Mouse (Mus musculus) v-Abl transformed pro-B cells (cell line): ENCODE data around the gene Ccdc57.

Experiments used
- in situ Hi-C, 2 experiments: fragments of 400-800 bp; cut with MboI; formaldehyde crosslinking; loops; one replicate each; pipeline ENCODE4 v1.15.1; 2025; ENCODE audit not compliant: unreplicated experiment in 2 of 2

Gene Ccdc57

DNA sequence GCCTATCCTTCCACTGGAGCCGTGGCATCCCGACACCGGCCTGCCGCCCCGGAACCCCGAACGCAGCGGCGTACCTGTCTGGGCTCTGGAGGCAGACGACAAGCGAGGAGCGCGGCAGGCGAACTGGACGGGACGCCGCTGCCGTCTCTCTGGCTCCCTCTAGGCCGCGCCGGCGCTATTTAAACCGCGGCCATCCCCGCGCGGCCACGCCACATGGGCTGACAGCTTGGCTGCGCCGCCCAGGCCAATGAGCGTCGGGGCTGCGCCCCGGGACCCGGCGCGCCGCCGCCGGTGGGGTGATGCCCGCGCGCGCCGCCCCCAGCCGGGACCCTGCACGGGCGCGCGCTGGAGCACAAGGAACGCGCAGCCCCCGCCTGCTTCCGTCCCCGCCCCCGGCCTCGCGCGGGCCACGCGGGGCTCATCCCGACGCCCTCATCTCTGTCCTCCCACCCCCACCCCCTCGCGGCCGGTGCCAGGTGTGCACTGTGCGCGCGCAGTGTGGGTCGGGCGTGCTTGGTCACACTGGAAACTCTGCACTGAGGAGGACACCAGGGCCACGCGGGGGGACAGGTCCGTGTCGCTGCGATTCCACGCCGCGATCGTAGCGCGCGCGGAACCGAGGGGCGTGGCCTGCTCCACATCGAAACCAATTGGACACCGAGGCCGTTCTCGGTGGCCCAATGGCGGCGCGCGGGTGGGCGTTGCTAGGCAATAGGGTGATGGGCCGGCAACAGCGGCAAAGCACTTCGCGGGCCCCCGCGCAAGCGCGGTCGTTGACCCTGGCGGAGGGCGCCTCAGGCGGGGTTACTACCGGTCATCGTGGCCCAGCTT is 108.5 kb downstream of the Ccdc57 start, which contains the start of gene Fasn:
Gene Fasn (minus strand): TSS at position 592 of the 831 bp plus-strand sequence.
- in situ Hi-C loops, result loop anchor here (5.0 to 10.0 kb wide), 2 partner anchors 83 to 531 kb away; partner anchors contain the start of gene Wdr45b (in 1 of the 2)

DNA sequence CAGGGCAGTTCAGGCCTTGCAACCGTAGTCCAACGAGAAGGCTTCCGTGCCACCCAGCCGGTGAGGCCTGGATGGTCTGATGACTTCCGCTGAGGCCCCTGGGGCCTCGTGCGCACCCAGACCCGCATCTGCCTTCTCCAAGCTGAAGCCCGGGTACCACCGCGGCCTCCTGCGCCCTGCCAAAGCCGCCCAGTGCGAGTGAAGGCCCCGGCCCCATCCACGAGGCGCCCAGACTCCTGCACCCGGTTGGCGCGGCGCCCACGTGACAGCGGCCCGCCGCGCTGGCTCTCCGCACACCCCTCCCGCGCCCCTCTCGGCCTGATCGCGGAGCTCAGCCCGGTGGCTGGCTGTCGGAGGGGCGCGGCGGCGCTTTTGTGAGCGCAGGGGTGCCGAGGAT is 109.1 kb downstream of the Ccdc57 start:
- in situ Hi-C loops, result loop anchor here (5.0 to 10.0 kb wide), 2 partner anchors 84 to 531 kb away; partner anchors contain the start of gene Wdr45b (in 1 of the 2)

DNA sequence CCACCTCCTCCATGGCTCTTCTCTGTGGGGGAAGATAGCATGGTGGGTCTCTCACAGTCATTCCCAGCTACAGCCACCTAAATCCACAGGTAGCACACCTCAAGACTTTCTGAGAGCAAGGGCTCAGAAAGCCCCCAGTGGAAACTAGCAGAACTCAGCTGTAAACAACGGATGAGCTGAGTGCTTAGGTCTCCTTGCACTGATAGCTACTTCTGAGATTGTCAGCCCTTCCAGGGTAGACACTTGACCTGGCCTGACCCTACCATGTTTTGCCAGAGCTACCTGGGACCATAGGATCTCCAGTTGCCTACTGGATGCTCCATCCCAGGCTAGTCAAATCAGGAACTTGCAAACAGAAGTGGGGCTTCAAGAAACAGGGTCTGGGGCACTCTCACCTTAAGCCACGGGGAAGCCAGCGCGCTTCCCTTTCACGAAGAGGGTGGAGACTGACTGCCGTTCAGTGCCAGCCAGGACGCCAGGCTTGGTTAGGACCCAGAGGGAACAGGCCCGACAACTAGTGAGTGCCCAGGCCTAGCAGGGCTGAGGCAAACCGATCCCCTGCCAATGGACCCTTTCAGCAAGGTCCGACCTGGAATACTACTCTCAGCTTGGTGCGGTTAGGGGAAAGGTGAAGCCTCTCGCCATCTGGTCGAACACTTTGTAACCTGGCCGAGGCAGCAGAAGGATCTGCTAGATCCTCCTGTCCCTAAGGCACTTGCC is 109.7 kb downstream of the Ccdc57 start:
- in situ Hi-C loops, result loop anchor here (5.0 to 10.0 kb wide), 2 partner anchors 84 to 532 kb away; partner anchors contain the start of gene Wdr45b (in 1 of the 2)

DNA sequence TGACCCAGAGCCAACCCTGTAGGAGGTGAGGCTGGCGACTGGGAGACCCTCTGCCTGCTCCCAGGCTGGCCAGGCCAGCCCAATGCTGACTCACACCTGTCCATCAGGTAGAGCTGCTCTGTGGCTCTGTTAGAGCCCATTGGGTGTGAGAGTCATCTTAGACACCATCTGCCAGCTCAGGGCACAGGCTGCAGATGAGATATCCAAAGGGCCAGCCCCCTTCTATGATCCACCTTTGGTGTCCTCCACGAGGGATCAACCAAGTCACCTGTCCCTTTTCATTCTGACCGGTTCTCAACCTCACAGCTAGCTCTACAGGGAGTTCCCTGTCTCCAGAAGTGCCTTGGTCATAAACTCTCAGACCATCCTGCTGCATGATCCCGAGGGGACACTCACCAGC is 110.4 kb downstream of the Ccdc57 start:
- in situ Hi-C loops, result loop anchor here (5.0 to 10.0 kb wide), 2 partner anchors 85 to 532 kb away; partner anchors contain the start of gene Wdr45b (in 1 of the 2)

DNA sequence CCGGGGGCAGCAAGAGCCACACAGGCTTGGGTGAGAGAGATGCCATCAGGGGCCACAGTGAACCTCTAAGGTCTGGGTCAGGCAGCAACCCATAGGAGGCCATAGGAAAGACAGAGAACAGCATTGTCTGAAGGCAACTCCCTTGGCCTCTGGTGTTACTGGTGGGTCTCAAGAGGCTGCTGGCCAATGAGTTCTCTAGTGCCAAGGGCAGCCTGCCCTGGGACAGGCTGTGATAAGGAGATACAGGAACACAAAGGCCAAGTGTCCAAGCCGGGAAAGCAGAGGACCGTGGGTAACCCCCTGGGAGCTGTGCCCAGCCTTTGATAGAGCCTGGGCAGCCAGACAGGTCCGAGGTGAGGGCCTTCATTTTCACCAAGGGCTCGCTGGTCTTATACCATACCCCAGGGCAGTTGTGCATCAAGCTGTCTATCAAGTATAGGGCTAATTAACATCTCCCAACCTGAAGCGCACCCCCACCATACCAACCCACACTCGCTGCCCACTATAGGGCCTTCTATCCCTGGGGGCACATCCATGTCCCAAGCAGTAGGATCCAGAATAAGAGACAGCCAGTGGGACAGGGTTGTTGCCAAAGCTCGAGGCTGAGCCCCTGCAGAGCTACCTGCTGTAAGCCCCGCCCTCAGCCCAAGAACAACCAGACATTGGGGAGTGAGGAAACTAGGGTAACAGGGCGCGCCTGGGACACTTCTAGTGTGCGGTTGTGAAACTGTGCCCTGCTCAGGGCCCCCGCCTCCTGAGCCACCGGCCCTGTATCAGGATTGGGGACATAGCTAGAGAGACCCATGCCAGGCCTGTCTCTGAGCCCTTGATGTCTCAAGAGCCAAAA is 111.4 kb downstream of the Ccdc57 start:
- in situ Hi-C loops, result loop anchor here (5.0 to 10.0 kb wide), 2 partner anchors 86 to 534 kb away; partner anchors contain the start of gene Wdr45b (in 1 of the 2)

DNA sequence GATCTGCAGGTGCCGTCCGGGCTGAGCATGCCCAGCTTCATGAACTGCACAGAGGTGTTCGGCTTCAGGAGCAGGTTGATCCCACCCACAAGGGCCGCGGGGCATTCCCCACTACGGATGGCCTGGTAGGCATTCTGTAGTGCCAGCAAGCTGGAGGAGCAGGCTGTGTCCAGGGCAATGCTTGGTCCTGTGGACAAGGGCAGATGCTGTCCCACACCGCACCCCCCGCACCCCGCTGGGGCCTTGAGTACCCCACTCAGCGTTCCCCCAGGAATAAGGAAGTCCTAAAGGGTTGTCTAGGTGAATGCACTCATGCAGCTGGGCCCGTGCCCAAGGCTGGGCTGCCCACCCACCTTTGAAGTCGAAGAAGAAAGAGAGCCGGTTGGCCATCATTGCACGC is 112.1 kb downstream of the Ccdc57 start:
- in situ Hi-C loops, result loop anchor here (5.0 to 10.0 kb wide), 2 partner anchors 87 to 534 kb away; partner anchors contain the start of gene Wdr45b (in 1 of the 2)

DNA sequence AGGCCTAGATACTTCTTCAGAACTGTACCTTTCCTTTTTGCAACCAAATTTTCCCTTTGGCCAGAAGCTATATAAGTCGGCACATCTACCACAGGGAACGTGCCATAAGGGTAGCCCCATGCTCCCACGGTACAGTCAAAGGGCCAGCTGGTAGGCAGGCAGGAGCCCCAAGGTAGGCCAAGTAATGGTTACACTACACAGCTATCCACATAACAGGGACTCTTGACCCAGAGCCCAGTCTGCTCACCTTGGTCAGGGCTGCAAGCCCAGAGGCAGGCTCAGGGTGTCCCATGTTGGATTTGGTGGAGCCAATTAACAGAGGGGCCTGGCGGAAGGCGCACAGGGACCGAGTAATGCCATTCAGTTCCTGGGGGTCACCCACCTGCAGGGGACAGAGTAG is 113.1 kb downstream of the Ccdc57 start:
- in situ Hi-C loops, result no loop called here

DNA sequence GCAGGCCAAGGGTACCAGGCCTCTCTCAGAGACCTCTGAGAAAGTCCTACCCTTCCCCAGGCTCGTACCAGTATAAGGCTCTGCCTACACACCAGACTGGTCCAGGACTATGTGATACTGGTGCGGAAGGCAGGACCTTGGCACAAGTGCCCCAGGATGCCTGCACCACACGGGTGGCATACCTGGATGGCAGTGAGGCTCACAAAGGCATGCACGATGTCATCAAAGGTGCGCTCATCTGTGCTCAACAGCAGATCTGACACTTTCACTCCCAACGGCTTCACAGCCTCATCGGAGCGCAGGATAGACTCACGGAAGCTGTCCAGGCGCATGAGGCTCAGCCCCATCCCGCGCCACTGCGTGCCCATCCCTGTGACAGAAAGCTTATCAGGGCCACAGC is 114.4 kb downstream of the Ccdc57 start:
- in situ Hi-C loops, result no loop called here

DNA sequence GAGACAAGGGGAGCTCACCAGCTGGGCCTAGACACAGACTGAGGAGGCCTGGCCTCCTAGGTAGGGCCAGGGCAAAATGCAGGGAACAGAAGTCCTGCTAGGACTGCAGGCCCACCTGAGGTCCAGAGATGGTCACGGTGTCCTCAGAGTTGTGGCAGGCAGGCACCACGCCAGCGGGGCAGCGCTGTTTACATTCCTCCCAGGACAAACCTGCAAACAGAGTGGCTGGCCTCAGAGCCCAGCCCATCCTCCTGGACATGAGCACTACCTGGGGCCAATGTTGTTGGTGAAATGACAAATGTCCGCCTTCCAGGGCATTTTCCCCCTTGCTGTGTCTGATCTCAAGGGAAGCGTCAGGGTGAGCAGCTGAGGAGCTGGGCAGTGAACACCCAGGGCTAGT is 115.3 kb downstream of the Ccdc57 start:
- in situ Hi-C loops, result no loop called here

DNA sequence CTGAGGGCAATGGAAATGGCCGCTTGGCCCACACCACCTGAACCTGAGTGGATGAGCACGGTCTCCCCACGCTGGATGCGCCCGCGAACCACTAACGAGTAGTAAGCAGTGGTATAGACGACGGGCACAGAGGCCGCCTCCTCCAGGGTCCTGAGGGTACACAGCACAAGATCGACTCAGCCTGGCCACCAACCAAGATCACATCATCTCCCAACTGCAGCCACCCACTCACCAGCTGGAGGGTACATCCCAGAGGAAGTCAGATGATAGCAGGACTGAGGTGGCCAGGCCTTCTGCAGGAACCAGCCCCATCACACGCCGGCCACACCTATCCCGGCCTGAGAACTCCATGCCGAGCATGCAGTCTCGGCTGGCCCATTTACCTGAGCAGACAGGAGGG is 120.6 kb downstream of the Ccdc57 start:
- in situ Hi-C loops, result no loop called here

DNA sequence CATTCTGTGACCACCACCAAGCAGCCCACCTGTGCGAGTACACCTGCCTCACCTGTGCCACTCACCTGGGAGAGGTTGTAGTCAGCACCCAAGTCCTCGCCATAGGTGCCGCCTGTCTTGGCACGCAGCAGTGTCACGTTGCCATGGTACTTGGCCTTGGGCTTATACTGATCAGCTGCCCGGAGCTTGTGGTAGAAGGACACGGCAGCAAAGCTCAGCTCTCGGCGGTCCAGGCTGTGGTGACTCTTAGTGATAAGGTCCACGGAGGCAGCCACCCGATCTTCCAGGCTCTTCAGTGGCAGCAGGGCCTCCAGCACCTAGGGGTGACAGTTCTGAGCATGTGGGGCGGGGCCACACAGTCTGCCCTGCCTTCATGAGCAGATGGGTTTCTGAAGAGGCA is 124.7 kb downstream of the Ccdc57 start:
- in situ Hi-C loops, result loop anchor here in 1 of 2 experiments (10.0 kb wide), 1 partner anchor 83 kb away; the partner anchor contains the start of genes Dcxr and Rac3

DNA sequence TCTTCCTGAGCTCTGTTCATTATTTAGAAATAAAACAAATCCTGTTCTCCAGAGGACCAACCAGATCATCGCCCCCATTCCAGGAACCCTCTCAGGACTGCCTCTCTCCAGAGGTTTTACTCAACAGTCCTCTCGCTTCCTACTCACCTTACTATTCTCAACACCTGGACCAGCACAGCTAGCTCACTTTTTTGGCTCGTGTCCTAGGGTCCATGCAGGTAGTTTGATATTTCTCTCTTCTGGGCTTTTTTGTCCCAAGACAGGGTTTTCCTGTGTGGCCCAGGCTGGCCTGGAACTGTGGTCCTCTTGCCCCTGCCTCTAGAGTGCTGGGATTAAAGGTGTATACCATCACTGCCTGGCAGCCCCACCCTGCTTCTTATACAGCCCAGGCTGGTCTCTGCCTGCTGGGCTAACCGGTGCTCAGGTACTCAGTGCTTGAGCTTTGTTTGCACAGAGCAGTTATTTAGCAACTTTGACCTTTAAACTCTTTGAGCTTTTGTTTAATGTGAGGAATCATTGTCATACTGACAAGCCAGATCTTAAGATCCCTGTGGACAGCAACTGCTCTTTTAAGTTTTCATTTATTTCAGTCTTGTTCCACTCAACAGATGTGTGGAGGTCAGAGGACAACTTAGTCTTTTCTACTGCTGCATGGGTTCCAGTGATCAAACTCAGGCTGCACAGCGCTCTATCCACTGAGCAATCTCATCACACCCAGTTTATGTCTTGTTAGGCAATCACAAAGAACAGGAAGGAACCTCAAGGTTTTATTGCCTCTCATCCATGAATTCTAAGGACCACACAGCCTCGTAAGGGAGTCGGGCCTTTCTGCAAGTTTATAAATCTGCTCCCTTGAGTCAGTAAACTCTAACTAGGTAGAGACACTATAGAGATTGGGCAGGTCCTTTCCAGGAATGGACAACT is 127.0 kb downstream of the Ccdc57 start:
- in situ Hi-C loops, result loop anchor here in 1 of 2 experiments (10.0 kb wide), 1 partner anchor 81 kb away; the partner anchor contains the start of genes Dcxr and Rac3

DNA sequence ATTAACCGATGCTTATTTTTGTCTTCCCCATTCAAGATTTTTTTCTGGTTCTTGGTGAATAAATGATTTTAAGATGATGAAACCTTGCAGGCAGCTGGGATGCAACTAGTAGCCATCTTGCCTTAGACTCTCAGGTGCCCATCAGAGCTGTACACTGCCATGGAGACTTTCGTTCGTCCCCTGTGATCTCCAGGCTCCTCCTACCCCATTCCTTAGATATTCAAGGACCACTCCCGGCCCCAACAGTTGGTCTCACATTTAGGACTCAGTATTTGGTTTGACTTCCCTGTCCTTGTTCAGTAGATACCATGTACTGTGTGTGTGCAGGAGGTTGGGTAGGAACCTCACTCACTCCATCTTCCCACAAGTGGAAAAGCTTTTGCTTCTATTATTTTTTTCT is 127.9 kb downstream of the Ccdc57 start:
- in situ Hi-C loops, result loop anchor here in 1 of 2 experiments (10.0 kb wide), 1 partner anchor 80 kb away; the partner anchor contains the start of genes Dcxr and Rac3

DNA sequence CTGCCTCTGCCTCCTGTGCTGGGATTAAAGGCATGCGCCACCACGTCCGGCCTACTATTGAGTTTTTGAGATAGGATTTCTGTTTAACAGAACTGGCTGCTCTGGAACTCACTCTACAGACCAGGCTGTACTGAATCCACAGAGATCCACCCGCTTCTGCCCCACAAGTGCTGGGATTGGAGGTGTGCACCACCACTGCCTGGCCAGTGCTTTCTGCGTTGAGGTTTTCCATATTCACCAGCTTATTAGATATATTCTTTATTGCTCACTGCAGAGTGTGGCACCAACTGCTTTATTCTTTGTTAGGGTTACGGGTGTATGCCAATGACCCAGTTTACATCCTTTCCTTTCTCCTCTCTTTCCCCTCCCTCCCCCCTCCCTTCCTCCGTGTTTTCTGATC is 128.4 kb downstream of the Ccdc57 start:
- in situ Hi-C loops, result loop anchor here in 1 of 2 experiments (10.0 kb wide), 1 partner anchor 79 kb away; the partner anchor contains the start of genes Dcxr and Rac3

DNA sequence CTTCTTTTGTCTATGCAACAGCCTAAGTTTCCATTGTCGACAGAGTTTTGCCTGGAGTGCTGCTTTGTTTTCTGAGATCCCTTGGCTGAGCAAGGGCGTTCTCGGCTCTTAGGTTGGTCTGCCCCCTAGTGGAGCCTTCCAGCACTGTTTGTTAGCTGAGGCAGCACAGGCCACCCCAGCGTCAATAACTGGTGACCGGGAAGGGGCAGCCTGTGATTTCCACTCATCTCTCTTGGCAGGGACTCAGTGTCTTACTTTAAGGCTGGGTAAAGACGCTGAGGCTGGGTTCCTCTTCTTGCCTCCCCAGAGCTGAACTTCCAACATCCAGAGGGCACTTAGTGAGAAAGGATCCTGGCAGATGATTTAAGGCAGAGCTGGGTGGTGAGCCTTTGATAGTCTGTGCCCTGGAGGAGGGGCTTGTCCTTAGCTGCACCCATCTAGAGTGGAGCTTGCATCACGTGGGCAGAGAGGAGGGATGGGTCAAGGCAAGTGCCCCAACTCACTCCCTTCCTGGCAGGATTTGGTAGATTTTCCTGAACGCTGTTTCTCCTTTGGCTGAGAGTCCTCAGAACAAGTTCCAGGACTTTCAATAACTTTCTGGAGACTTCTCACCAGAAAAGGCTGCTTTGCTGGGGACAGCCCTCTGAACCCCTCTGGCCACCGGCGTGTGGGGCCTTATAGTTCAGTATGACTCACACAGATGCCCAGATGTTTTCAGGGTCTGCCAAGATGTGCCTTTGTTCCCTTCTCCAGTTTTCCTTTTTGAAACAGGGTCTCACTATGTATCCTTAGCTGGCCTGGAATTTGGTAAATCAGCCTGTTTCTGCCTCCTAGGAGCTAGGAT is 132.4 kb downstream of the Ccdc57 start:
- in situ Hi-C loops, result loop anchor here in 1 of 2 experiments (10.0 kb wide), 1 partner anchor 75 kb away; the partner anchor contains the start of genes Dcxr and Rac3

DNA sequence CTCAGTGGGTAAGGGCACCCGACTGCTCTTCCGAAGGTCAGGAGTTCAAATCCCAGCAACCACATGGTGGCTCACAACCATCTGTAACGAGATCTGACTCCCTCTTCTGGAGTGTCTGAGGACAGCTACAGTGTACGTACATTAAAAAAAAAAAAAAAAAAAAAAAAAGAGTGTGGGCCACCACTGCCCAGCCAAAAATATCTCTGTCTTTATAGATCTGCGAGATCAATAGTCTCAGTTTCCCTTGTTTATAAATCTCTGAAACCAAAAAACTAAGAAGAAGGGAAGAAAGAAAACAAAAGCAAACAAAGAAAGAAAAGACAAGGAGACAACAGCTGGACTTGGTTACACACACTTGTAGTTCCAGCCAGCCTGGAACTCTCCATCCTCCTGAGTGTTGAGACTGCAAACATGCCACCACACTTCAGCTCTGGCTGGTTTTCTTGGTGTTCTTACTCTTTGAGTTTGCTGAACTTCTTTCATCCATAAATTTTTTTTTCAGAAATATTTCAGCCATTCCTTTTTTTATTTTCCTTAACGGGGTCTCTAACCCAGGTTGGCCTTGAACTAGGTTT is 133.3 kb downstream of the Ccdc57 start:
- in situ Hi-C loops, result loop anchor here in 1 of 2 experiments (25.0 kb wide), 1 partner anchor 187 kb away; the partner anchor contains the start of genes Npb and Pcyt2

DNA sequence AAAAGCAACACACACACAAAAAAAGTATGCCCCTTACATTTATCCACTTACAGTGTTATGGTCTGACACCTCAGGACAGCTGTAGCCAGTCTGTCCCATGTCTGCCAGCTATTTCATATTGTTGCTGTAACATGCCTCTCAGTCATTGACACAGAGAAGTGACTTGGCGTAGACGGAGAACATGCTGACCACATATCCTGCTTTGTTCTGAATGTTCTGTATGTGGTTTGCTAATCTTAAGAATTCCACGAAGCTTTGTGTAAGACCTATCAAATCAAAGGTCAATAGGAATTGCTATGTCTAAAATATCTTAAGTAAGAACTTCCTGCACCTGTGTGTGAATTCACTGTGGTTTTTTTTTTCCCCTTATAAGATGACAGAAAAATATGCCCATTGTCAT is 134.4 kb downstream of the Ccdc57 start:
- in situ Hi-C loops, result loop anchor here in 1 of 2 experiments (25.0 kb wide), 1 partner anchor 186 kb away; the partner anchor contains the start of genes Npb and Pcyt2
